Mouse (Mus musculus) macrophage (primary cell): ENCODE measurements around the gene Bmpr1b. TPM values are rescaled to one million over a fixed set of nuclear protein-coding genes. Genes with fewer than 3 reads are reported as not detected.

Source experiments
- H3K27ac ChIP-seq: fragments of 350-480 bp; formaldehyde crosslinking; 2 replicates; pipeline ENCODE4 v1.9.0; 2021
- H3K36me3 ChIP-seq: fragments of 350-480 bp; formaldehyde crosslinking; 2 replicates; pipeline ENCODE4 v1.9.0; 2021; ENCODE audit errors: inconsistent target
- H3K4me3 ChIP-seq: fragments of 350-480 bp; formaldehyde crosslinking; 2 replicates; pipeline ENCODE4 v1.9.0; 2021; ENCODE audit errors: inconsistent target
- H3K79me2 ChIP-seq: fragments of 350-480 bp; formaldehyde crosslinking; 2 replicates; pipeline ENCODE4 v1.9.0; 2021; ENCODE audit errors: inconsistent target
- WGBS: methylation state at CpG from one replicate; pipeline ENCODE4 v1.1.7; 2026; ENCODE audit warnings: inconsistent platforms; ENCODE audit not compliant: missing documents; 5-methylcytosine and 5-hydroxymethylcytosine counted together
- polyA plus RNA-seq: library from polyadenylated mRNA; stranded (reverse); fragments of 250-400 nt; gene quantifications from 3 replicates; pipeline ENCODE4 v1.2.4, GENCODE M21; 2018; ENCODE audit warnings: inconsistent platforms

The Bmpr1b gene
- polyA plus RNA-seq, 1 experiment from 2014 or later: not detected

DNA sequence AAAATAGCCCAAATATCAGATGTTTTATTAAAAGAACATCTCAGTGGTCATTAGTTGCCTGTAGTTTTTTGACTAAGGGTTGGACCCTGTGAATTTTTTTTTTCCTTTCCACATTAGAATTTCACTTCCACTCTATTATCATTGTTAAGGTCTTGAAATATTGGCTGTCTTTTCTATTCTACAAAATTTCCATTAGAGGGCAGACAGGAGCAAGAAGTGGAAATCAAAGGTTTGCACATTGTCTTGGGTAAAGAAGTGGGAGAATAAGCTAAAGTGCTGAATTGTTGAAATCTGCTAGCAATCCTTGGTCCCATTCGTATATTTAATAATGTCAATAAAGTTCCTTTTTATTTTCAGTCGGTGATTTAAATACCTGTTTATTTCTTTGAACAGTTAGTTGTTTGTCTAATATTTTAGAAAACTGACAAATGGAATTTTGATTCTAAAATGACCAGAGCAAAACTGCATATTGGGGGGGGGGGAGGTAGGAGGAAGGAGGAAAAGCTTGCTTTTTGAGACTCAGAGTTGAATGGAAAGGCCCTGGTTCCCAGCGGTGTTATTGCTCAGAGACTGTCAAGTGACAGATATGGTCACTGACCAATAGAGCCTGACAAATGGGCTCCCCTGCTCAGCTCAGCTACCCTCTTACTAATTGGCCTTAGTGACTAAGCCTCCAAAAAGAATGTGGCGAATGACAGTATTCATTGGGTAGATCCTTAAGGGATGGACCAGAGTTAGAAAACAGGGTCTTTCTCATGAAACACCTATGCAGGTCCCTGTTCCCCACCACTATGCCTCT lies 281.6 kb downstream of the Bmpr1b start:
- Histone ChIP-seq H3K27ac (no peak overlapping the region), H3K36me3 (no peaks in the 10 kb centered on the region), H3K4me3 (no peak overlapping the region), H3K79me2 (no peaks in the 10 kb centered on the region)
- WGBS: 70% methylated on average over 4 of the region's 4 CpGs

DNA sequence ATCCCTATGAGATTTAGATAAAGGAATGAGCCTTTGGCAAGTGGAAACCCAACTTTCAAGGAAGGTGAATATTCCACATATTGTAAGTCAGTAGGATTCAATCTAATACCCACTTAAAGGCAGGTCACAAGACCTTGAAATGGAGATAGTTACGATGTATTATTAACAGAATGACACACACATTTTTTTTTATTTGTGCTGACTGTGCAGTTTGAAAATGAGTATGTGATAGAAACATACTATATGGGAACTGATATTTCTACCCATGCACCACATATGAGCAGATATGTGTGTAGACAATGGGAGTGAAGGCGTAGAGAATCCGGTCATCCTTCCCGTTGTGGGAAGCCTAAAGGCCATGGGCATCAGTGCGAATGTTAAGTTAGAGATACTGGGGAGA lies 285.0 kb downstream of the Bmpr1b start:
- Histone ChIP-seq H3K79me2 (no peaks in the 10 kb centered on the region), H3K27ac (no peak overlapping the region), H3K36me3 (no peaks in the 10 kb centered on the region), H3K4me3 (no peak overlapping the region)
- WGBS: 95% methylated on average over 5 of the region's 5 CpGs

DNA sequence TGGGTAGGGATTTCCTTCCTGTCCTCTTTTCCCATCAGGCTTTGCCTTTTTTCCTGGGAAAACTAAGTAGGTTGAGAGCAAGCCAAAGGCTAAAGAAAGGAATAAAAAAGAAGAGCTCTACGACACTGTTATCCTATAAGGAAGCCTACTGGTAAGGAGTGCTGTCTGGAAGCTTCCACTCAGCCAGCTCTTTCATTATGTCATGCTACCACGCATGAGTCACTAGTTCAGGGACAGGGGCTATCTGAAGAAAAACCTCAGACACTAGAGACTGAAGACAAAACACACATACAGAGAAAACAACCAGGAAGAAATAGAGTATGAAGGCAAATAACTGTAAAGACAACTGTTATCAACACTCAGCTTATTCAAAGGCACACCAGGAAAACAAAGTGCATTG lies 286.7 kb downstream of the Bmpr1b start:
- WGBS: 85% methylated on average over 2 of the region's 2 CpGs
- no peaks in the 10 kb centered on the region for H3K36me3 ChIP-seq
- H3K79me2 ChIP-seq: no peaks in the 10 kb centered on the region
- no peak overlapping the region for H3K4me3 ChIP-seq
- no peak overlapping the region for H3K27ac ChIP-seq

DNA sequence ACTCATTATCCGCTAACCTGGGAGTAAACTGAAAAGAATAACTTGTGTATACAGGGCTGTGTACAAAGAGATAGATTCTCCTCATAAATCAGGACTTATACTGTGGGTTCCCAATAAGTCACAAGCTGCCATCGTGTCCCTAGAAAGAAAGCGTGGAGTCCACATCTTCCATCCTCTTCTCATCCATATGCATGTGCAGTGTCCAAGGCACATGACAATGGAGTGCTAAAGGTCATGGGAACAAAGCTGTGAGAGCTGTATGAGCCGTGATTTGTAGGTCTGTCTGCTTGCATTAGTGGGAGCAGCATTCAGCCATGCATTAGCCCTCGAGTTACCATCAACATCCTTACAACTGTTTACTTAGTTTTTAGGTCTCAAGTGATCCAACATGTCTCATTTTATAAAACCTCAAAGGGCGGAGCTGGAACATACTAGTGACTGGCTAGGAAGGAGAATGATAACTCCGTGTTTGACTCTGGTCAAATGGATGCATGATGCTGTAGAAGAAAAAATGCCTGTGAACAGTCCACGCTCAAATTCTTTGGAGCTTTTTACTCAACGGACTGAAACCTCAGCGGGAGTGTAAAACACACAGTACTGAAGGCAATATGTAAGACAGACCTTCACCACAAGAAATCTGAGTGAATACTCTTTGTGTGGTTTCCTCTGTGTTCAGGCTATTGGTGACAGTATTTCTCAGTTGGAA lies 296.7 kb downstream of the Bmpr1b start:
- WGBS: 88% methylated on average over 10 of the region's 10 CpGs
- Histone ChIP-seq H3K27ac (no peak overlapping the region), H3K79me2 (no peaks in the 10 kb centered on the region), H3K36me3 (no peaks in the 10 kb centered on the region), H3K4me3 (no peak overlapping the region)

DNA sequence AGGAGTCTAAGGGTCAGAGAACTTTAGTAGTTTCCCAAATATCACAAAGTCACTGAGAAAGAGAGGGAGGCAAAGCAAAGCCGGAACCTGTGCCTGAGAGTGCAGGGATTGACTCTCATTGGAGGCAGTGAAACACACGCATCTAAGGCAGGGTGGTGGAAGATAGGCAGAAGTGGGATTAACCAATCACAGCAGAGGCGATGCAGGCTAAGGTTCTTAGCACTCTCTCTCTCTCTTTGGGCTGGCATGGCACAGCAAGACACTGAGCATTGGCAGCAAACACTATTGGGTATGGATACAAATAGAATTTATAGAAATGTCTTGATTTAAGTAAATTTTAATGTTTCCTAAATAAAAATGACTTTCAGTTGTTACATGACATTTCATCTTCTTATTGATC lies 297.4 kb downstream of the Bmpr1b start:
- H3K27ac ChIP-seq: no peak overlapping the region
- H3K79me2 ChIP-seq: no peaks in the 10 kb centered on the region
- 92% methylated on average over 3 of the region's 3 CpGs for WGBS
- H3K36me3 ChIP-seq: no peaks in the 10 kb centered on the region
- no peak overlapping the region for H3K4me3 ChIP-seq

DNA sequence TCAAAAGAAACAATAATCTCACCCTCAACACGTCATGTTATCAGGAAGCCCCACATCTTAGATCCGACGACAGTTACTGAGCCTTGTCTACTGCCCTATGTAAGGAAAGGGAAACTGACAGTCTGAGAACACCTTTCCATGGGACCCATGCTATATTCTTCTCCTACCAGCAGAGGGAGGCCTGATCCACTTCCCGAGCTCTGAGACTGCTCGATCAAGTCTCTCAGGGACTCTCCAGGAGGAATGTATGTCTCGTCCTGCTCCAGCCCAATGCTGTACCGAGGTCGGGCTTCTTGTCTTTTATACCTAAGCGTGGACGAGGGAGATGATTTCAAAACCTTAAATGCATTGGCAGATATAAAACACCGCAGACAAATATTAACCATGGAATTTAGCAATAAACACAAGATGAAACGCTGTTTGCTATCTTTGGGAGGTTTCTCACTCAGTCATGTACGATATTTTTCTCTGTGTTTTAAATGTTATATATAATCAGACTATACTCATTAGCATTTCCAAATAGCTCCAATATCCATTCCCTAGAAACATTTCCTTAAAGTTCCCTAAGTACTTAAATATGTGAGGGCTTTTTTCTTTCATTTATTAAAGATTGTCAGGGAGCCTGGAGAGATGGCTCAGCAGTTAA lies 306.3 kb downstream of the Bmpr1b start:
- no peaks in the 10 kb centered on the region for H3K79me2 ChIP-seq
- 25% methylated on average over 13 of the region's 13 CpGs for WGBS

DNA sequence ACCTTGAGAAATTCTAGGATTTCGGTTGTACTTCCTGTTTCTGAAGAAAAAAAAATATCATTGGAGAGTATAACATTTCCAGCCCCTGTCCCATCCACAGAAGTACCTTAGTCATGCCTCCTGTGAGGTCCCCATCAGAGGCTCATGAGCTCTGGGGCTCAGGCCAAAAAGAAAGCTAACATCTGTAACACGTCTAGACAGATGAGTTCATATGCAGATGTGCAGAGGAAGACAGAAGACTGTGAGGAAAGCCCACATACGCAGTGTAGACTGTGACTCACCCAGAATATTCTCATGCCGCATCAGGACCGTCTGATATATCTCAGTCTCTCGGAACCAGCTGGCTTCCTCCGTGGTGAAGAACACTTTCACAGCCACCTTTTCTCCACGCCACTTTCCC lies 312.1 kb downstream of the Bmpr1b start:
- WGBS: 86% methylated on average over 8 of the region's 8 CpGs
- H3K79me2 ChIP-seq: no peaks in the 10 kb centered on the region
- no peak overlapping the region for H3K4me3 ChIP-seq
- no peak overlapping the region for H3K27ac ChIP-seq
- no peaks in the 10 kb centered on the region for H3K36me3 ChIP-seq

More for the DNA sequence above, 306.3 kb downstream of the Bmpr1b start:
- no peak overlapping the region for H3K4me3 ChIP-seq
- no peaks in the 10 kb centered on the region for H3K36me3 ChIP-seq
- no peak overlapping the region for H3K27ac ChIP-seq

DNA sequence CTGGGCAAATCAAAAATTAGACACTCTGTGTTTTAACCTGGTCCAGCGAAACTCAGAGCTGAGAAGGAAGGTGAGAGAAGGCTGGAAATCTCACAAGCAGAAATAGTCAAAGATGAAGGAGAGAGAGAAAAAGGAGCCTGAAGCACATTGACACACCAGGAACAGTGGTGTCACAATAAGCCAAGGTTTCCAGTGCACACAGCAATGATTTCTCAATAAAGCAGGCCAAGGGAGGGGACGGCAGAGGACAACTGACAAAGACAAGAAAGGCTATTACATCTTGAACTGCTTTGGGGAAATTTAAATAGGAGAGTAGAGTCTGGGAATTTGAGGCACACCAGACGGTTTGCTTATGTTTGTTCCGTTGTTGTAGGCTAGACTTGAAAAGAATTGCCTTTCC lies 314.9 kb downstream of the Bmpr1b start:
- Histone ChIP-seq H3K36me3 (no peaks in the 10 kb centered on the region), H3K79me2 (no peaks in the 10 kb centered on the region), H3K27ac (no peak overlapping the region), H3K4me3 (no peak overlapping the region)
- 79% methylated on average over 4 of the region's 4 CpGs for WGBS

DNA sequence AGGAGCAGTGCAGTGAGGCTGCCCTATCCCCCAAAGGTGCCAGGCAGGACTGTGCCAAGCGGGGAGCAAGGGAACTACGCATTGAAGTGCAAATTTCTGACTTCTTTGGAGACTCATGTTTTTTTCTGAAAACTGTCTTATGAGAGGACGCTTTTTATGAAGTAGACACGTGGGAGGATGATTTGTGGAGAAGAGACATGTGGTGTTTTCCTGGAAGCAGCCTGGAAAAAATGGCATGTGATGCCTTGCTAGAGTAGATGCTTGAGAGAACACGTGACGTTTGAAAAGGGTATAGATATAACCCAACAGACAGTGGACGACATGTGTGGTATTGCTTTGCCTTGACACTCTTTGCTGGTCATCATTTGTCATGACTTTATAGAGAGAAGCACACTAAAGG lies 319.1 kb downstream of the Bmpr1b start:
- 84% methylated on average over 7 of the region's 7 CpGs for WGBS
- no peaks in the 10 kb centered on the region for H3K79me2 ChIP-seq
- no peak overlapping the region for H3K27ac ChIP-seq
- H3K36me3 ChIP-seq: no peaks in the 10 kb centered on the region
- no peak overlapping the region for H3K4me3 ChIP-seq

DNA sequence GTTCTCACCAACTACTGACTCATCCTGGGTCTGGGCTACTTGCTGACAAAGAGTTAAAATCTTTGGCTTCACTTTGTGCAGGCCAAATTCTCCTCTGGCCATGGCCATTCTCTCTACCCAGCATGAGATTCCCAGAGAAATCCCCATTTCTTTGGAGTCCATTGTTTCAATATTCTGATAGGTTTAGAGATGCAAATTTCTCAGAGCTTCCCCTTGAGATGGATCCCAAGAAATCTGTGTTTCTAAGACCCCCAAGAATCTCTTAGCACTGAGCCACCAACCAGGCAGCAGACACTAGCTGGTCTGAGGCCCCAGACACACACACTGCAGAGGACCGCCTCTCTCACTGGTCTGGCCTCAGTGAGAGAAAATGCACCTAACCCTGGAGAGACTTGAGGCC lies 320.0 kb downstream of the Bmpr1b start:
- 100% methylated on average over 1 of the region's 1 CpGs for WGBS
- Histone ChIP-seq H3K79me2 (no peaks in the 10 kb centered on the region), H3K4me3 (no peak overlapping the region), H3K27ac (no peak overlapping the region), H3K36me3 (no peaks in the 10 kb centered on the region)

DNA sequence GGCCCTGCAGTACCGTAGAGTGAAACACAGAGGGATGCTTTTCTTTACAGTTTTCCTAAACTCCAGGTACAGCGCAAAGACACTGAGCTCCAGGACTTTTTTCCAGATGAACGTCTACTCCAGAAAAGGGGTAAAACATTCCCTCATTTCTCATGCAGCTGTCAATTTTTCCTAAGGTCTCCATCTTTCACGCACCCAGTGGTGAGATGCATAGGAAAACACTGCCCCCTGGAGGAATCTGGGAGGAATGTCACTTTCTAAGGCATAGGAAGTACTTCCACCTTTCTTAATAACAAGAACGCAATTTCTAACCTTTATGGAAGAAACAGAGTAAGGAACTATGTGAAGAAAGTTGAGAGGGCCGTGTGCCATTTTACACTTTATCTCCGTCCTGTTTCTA lies 330.4 kb downstream of the Bmpr1b start:
- WGBS: 39% methylated on average over 7 of the region's 7 CpGs
- no peak overlapping the region for H3K27ac ChIP-seq
- H3K79me2 ChIP-seq: no peaks in the 10 kb centered on the region
- no peaks in the 10 kb centered on the region for H3K36me3 ChIP-seq
- no peak overlapping the region for H3K4me3 ChIP-seq

DNA sequence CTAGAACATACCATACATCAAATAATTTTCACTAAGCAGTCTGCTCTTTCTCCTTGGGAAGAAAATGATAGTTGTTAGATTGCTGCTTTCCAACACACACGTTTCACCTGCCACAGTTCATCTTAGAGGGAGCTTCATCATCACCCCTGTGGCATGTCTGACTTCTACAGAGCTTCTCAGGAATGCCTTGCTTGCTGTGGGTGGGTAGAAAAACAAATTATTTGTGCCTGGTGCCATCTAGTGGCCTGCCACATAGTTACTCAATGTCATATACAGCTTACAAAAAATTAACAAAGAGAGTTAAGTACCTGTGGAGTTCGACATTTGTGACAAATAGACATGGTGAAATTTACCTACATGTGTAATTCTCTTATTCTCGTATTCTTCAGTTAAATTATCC lies 338.1 kb downstream of the Bmpr1b start:
- WGBS: 14% methylated on average over 3 of the region's 3 CpGs
- Histone ChIP-seq H3K27ac (no peak overlapping the region), H3K4me3 (no peak overlapping the region), H3K36me3 (no peaks in the 10 kb centered on the region), H3K79me2 (no peaks in the 10 kb centered on the region)

DNA sequence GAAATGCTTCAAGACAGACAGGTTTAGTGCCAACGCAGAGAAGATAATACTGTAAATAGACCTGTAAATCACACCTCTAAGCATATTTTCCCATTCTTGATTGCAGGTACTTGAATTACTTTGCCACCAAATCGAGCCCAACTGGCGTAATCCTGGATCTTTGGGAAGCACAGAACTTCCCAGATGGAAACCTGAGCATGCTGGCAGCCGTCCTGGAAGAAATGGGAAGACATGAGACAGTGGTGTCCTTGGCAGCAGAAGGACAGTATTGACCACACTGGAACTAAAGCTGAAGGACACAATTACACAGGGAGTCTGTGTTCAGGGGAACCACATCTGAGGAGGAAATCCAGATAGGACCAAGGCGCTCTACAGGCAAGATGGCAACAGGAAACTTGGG lies 340.9 kb downstream of the Bmpr1b start:
- 78% methylated on average over 5 of the region's 5 CpGs for WGBS
- Histone ChIP-seq H3K27ac (no peak overlapping the region), H3K36me3 (no peaks in the 10 kb centered on the region), H3K79me2 (no peaks in the 10 kb centered on the region), H3K4me3 (no peak overlapping the region)

DNA sequence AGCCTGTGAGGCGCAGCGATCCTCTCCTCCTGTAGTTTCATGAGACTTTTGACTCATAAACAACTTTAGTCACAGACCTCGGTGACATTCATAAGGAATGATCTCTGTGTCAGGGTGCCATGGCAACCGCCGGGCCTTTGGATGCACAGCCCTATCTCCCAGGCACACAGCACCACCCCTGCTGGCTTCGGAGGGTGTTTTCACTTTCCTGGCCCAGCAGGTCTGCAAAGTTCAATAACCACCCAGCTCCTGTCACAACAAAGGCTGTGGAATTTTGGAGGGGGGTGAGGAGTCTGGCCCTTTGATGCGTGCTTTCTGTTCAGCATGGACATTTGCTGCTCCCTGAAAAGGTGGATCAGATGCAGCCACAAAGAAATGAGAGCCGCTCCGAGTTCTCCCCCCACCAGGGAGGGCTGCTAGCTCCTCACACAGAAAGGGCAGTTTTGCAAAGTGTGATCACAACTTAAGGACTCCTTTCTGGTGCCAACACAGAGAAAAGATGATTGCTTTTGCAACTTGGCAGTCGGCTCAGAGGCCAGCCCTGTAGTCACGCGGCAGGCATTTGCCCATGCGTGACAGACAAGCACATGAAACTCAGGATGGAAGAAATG lies 349.8 kb downstream of the Bmpr1b start:
- H3K27ac ChIP-seq: no peak overlapping the region
- no peaks in the 10 kb centered on the region for H3K79me2 ChIP-seq
- no peaks in the 10 kb centered on the region for H3K36me3 ChIP-seq
- no peak overlapping the region for H3K4me3 ChIP-seq
- WGBS: 84% methylated on average over 11 of the region's 13 CpGs
